Mouse (Mus musculus) midbrain, embryonic 15.5 days (tissue): ENCODE data around the gene Cplx2. TPM values are rescaled to one million over a fixed set of nuclear protein-coding genes. Genes with fewer than 3 reads are reported as not detected.
A peak's percentile ranks its signal among the peaks of the same experiment; 100 is the strongest.

ENCODE experiments used
- ATAC-seq: fragments of 200-750 bp; cut with Nextera tagmentation; replicated peaks from 2 replicates; pipeline ENCODE4 v1.8.0; 2017; ENCODE audit warnings: moderate TSS enrichment
- H3K27ac ChIP-seq: fragments of 300-500 bp; sonication (generic); 2 replicates; pipeline ENCODE4 v1.5.1; 2015; ENCODE audit warnings: mild to moderate bottlenecking, inconsistent platforms
- H3K27me3 ChIP-seq: fragments of 300-500 bp; sonication (generic); replicated peaks from 2 replicates; pipeline ENCODE4 v1.6.1; 2015; ENCODE audit warnings: inconsistent platforms
- H3K36me3 ChIP-seq: fragments of 300-500 bp; sonication (generic); replicated peaks from 2 replicates; pipeline ENCODE4 v1.6.1; 2015; ENCODE audit warnings: inconsistent platforms
- H3K4me1 ChIP-seq: fragments of 300-500 bp; sonication (generic); 2 replicates; pipeline ENCODE4 v1.6.1; 2015; ENCODE audit warnings: inconsistent platforms
- H3K4me2 ChIP-seq: fragments of 300-500 bp; sonication (generic); 2 replicates; pipeline ENCODE4 v1.6.1; 2015; ENCODE audit warnings: inconsistent platforms, mild to moderate bottlenecking, moderate library complexity
- H3K4me3 ChIP-seq: fragments of 300-500 bp; sonication (generic); 2 replicates; pipeline ENCODE4 v1.5.1; 2015; ENCODE audit warnings: mild to moderate bottlenecking, inconsistent platforms
- H3K9ac ChIP-seq: fragments of 300-500 bp; sonication (generic); 2 replicates; pipeline ENCODE4 v1.6.1; 2015; ENCODE audit warnings: mild to moderate bottlenecking, inconsistent platforms
- H3K9me3 ChIP-seq: fragments of 300-500 bp; sonication (generic); 2 replicates; pipeline ENCODE4 v1.6.1; 2016; ENCODE audit warnings: inconsistent platforms
- WGBS: fragments of 180-500 bp; shearing (Covaris S2); methylation state at CpG from one replicate; pipeline ENCODE4 v1.1.7; 2015; ENCODE audit warnings: mixed read lengths; 5-methylcytosine and 5-hydroxymethylcytosine counted together
- polyA plus RNA-seq: library from polyadenylated mRNA; unstranded; fragments of >200 nt; fragmentation: Nextera tagmentation; extraction: Ambion mirVana; gene quantifications from 2 replicates; pipeline ENCODE4 v1.2.1, GENCODE M21; 2015

Gene Cplx2
- polyA plus RNA-seq, 1 experiment from 2014 or later, result 31.1 TPM

- peak overlapping the region; percentile 86 for H3K27ac ChIP-seq
- peak; percentile 35 for ATAC-seq
- WGBS, result 0% methylated on average over 11 of the region's 16 CpGs
Observed at GRCm38 (mm10) chr13:54372665-54373064, 1.5 kb downstream of the Cplx2 start.

GRCm38 (mm10) chr13:54374106-54374706 is 3.1 kb downstream of the Cplx2 start:
- peak overlapping the region; percentile 6; the same call in 1 of the 2 replicates for H3K9ac ChIP-seq
- H3K4me2 ChIP-seq, result peak overlapping the region; percentile 70
- no peaks in the 10 kb centered on the region for H3K36me3 ChIP-seq
- peak overlapping the region; percentile 39 for H3K27ac ChIP-seq
- ATAC-seq, result no peak
- no peaks in the 10 kb centered on the region for H3K27me3 ChIP-seq
- no peaks in the 10 kb centered on the region for H3K9me3 ChIP-seq
- 28% methylated on average over 9 of the region's 9 CpGs for WGBS
- H3K4me3 ChIP-seq, result no peak overlapping the region
- peaks cover 44% of the 10 kb centered on the region for H3K4me1 ChIP-seq

More at GRCm38 (mm10) chr13:54372665-54373064, 1.5 kb downstream of the Cplx2 start:
- H3K4me2 ChIP-seq, result peak overlapping the region; percentile 70
- no peaks in the 10 kb centered on the region for H3K36me3 ChIP-seq
- H3K27me3 ChIP-seq, result no peaks in the 10 kb centered on the region
- H3K9me3 ChIP-seq, result no peaks in the 10 kb centered on the region
- peak overlapping the region; percentile 49 for H3K4me3 ChIP-seq
- H3K4me1 ChIP-seq, result peaks cover 50% of the 10 kb centered on the region
- no peak overlapping the region for H3K9ac ChIP-seq

- no peak for ATAC-seq
- Histone ChIP-seq H3K9ac (no peak overlapping the region), H3K36me3 (peaks cover 2% of the 10 kb centered on the region; the same call in 1 of the 2 replicates), H3K9me3 (no peaks in the 10 kb centered on the region), H3K4me1 (peaks cover 34% of the 10 kb centered on the region), H3K27me3 (no peaks in the 10 kb centered on the region), H3K4me2 (no peak overlapping the region), H3K27ac (no peak overlapping the region), H3K4me3 (no peak overlapping the region)
- WGBS, result 70% methylated on average over 11 of the region's 11 CpGs
Observed at GRCm38 (mm10) chr13:54375497-54376495, 4.6 kb downstream of the Cplx2 start.

GRCm38 (mm10) chr13:54376736-54377135 is 5.6 kb downstream of the Cplx2 start:
- H3K36me3 ChIP-seq, result peaks cover 2% of the 10 kb centered on the region; the same call in 1 of the 2 replicates
- H3K27ac ChIP-seq, result no peak overlapping the region
- H3K9me3 ChIP-seq, result no peaks in the 10 kb centered on the region
- 83% methylated on average over 7 of the region's 7 CpGs for WGBS
- H3K4me2 ChIP-seq, result no peak overlapping the region
- no peaks in the 10 kb centered on the region for H3K27me3 ChIP-seq
- peaks cover 29% of the 10 kb centered on the region for H3K4me1 ChIP-seq
- no peak overlapping the region for H3K9ac ChIP-seq
- H3K4me3 ChIP-seq, result no peak overlapping the region
- no peak for ATAC-seq

- WGBS, result 68% methylated on average over 3 of the region's 3 CpGs
- Histone ChIP-seq H3K4me2 (no peak overlapping the region), H3K9me3 (no peaks in the 10 kb centered on the region), H3K36me3 (peaks cover 2% of the 10 kb centered on the region; the same call in 1 of the 2 replicates), H3K4me3 (no peak overlapping the region), H3K27me3 (no peaks in the 10 kb centered on the region), H3K27ac (no peak overlapping the region), H3K9ac (no peak overlapping the region), H3K4me1 (peaks cover 19% of the 10 kb centered on the region)
- ATAC-seq, result no peak
Observed at GRCm38 (mm10) chr13:54378051-54378450, 6.9 kb downstream of the Cplx2 start.

GRCm38 (mm10) chr13:54380421-54380820 is 9.3 kb downstream of the Cplx2 start:
- Histone ChIP-seq H3K9ac (no peak overlapping the region), H3K27ac (no peak overlapping the region), H3K36me3 (peaks cover 2% of the 10 kb centered on the region; the same call in 1 of the 2 replicates), H3K4me3 (no peak overlapping the region), H3K4me1 (peaks cover 12% of the 10 kb centered on the region), H3K9me3 (no peaks in the 10 kb centered on the region), H3K4me2 (no peak overlapping the region), H3K27me3 (no peaks in the 10 kb centered on the region)
- ATAC-seq, result no peak
- 89% methylated on average over 5 of the region's 5 CpGs for WGBS

GRCm38 (mm10) chr13:54381396-54381795 is 10.2 kb downstream of the Cplx2 start:
- Histone ChIP-seq H3K27me3 (no peaks in the 10 kb centered on the region), H3K9me3 (no peaks in the 10 kb centered on the region), H3K4me2 (no peak overlapping the region), H3K9ac (no peak overlapping the region), H3K36me3 (peaks cover 2% of the 10 kb centered on the region; the same call in 1 of the 2 replicates), H3K27ac (no peak overlapping the region), H3K4me3 (no peak overlapping the region), H3K4me1 (peaks cover 12% of the 10 kb centered on the region)
- WGBS, result 89% methylated on average over 8 of the region's 8 CpGs
- ATAC-seq, result no peak

- ATAC-seq, result no peak
- Histone ChIP-seq H3K9me3 (no peaks in the 10 kb centered on the region), H3K4me3 (no peak overlapping the region), H3K36me3 (peaks cover 2% of the 10 kb centered on the region; the same call in 1 of the 2 replicates), H3K4me1 (peaks cover 16% of the 10 kb centered on the region), H3K9ac (no peak overlapping the region), H3K27ac (no peak overlapping the region), H3K27me3 (no peaks in the 10 kb centered on the region), H3K4me2 (no peak overlapping the region)
- 84% methylated on average over 5 of the region's 5 CpGs for WGBS
Observed at GRCm38 (mm10) chr13:54383531-54383930, 12.4 kb downstream of the Cplx2 start.

- Histone ChIP-seq H3K9ac (no peak overlapping the region), H3K4me3 (no peak overlapping the region), H3K4me1 (peaks cover 19% of the 10 kb centered on the region), H3K36me3 (peaks cover 2% of the 10 kb centered on the region; the same call in 1 of the 2 replicates), H3K27me3 (no peaks in the 10 kb centered on the region), H3K4me2 (0 out of 2 replicates have a peak overlapping the region, but pooled peaks have one; percentile 1), H3K9me3 (no peaks in the 10 kb centered on the region), H3K27ac (peak overlapping the region; percentile 55; the same call in 1 of the 2 replicates)
- 35% methylated on average over 5 of the region's 5 CpGs for WGBS
- no peak for ATAC-seq
Observed at GRCm38 (mm10) chr13:54384518-54384917, 13.4 kb downstream of the Cplx2 start.

GRCm38 (mm10) chr13:54385008-54386004 is 14.2 kb downstream of the Cplx2 start:
- H3K4me1 ChIP-seq, result peaks cover 27% of the 10 kb centered on the region
- H3K27ac ChIP-seq, result peak overlapping the region; percentile 55; the same call in 1 of the 2 replicates
- WGBS, result 57% methylated on average over 19 of the region's 19 CpGs
- H3K4me3 ChIP-seq, result no peak overlapping the region
- ATAC-seq, result no peak
- H3K36me3 ChIP-seq, result no peaks in the 10 kb centered on the region
- peak overlapping the region; percentile 1; the same call in 1 of the 2 replicates for H3K4me2 ChIP-seq
- H3K9me3 ChIP-seq, result no peaks in the 10 kb centered on the region
- no peaks in the 10 kb centered on the region for H3K27me3 ChIP-seq
- H3K9ac ChIP-seq, result no peak overlapping the region

GRCm38 (mm10) chr13:54389971-54390564 is 18.9 kb downstream of the Cplx2 start:
- H3K36me3 ChIP-seq, result no peaks in the 10 kb centered on the region
- H3K9me3 ChIP-seq, result no peaks in the 10 kb centered on the region
- peaks cover 27% of the 10 kb centered on the region for H3K4me1 ChIP-seq
- H3K4me2 ChIP-seq, result no peak overlapping the region
- H3K27ac ChIP-seq, result peak overlapping the region; percentile 70
- H3K27me3 ChIP-seq, result no peaks in the 10 kb centered on the region
- no peak overlapping the region for H3K4me3 ChIP-seq
- 45% methylated on average over 8 of the region's 8 CpGs for WGBS
- ATAC-seq, result peak; percentile 73
- H3K9ac ChIP-seq, result no peak overlapping the region
